Mouse (Mus musculus) heart, postnatal 0 days (tissue): ENCODE measurements around the gene Emg1.

ENCODE experiments used
- CTCF ChIP-seq: IDR thresholded peaks from 2 replicates; pipeline ENCODE4 v1.5.1; 2016; ENCODE audit warnings: antibody characterized with exemption, control low read depth, low read depth
- EP300 ChIP-seq: IDR thresholded peaks from 2 replicates; pipeline ENCODE4 v1.6.1; 2016; ENCODE audit warnings: antibody characterized with exemption, low read depth

GRCm38 (mm10) chr6:124698751-124699150, 13.2 kb downstream of the Emg1 start:
- TF ChIP-seq CTCF (no peak), EP300 (no peak)
